Mouse (Mus musculus) small intestine, adult 2 months (tissue): ENCODE measurements at regions not wholly inside any gene's neighbourhood (a gene's known extent, or its start where the extent isn't known, plus 50 kb on each side); places are given as distances from the start of the nearest gene placed in this dataset.

Experiments used
- H3K27ac ChIP-seq: fragments of 200-500 bp; 2 replicates; pipeline ENCODE4 v1.5.1; 2012; ENCODE audit warnings: low read depth, low read length, control low read depth, inconsistent platforms; ENCODE audit not compliant: insufficient read depth
- H3K27me3 ChIP-seq: fragments of 200-500 bp; 2 replicates; pipeline ENCODE4 v1.6.1; 2012; ENCODE audit warnings: mild to moderate bottlenecking, moderate library complexity, low read length, inconsistent platforms; ENCODE audit not compliant: control insufficient read depth, insufficient read depth
- H3K36me3 ChIP-seq: fragments of 200-500 bp; 2 replicates; pipeline ENCODE4 v1.6.1; 2012; ENCODE audit warnings: mild to moderate bottlenecking, low read length, control low read depth, inconsistent platforms; ENCODE audit not compliant: control insufficient read depth, insufficient read depth
- H3K4me1 ChIP-seq: fragments of 200-500 bp; 2 replicates; pipeline ENCODE4 v1.6.1; 2012; ENCODE audit warnings: low read length, inconsistent platforms, mixed read lengths; ENCODE audit not compliant: control insufficient read depth, insufficient read depth, insufficient read length
- H3K4me3 ChIP-seq: fragments of 200-500 bp; 2 replicates; pipeline ENCODE4 v1.5.1; 2012; ENCODE audit warnings: low read depth, mild to moderate bottlenecking, control low read depth, inconsistent platforms, low read length, moderate library complexity
- CTCF ChIP-seq: fragments of 200-500 bp; IDR thresholded peaks from 2 replicates; pipeline ENCODE4 v1.5.1; 2012; ENCODE audit warnings: low read depth, mild to moderate bottlenecking, control low read depth, inconsistent platforms, low read length, moderate library complexity, mixed read lengths; ENCODE audit not compliant: insufficient replicate concordance, insufficient read length; ENCODE audit errors: extremely low read depth
- POLR2A ChIP-seq: fragments of 200-500 bp; IDR thresholded peaks from 2 replicates; pipeline ENCODE4 v1.6.1; 2012; ENCODE audit warnings: low read depth, mild to moderate bottlenecking, control low read depth, inconsistent platforms, low read length, moderate library complexity
- WGBS: fragments of 180-500 bp; shearing (Covaris S2); methylation state at CpG from one replicate; pipeline ENCODE4 v1.1.7; 2018; 5-methylcytosine and 5-hydroxymethylcytosine counted together

DNA sequence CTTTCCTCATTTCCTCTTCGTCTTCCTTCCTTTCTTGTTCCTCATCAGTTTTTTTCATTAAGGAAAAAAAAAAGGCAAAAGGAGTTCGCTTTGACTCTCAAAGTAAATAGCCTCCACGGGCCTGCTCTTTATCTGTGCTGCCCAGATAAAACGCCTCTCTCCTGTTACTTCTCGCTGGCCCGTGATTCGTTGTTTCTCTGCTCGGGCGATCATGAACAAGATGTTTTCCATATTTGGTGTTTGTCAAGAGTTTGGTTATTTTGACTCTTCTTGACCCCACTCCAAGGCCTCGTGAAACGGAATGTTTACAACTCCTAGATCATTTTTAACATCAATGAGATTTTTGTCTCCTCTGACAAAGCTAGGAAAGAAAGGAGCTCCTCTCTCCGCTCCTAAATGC, 288.4 kb upstream of the Atp5g3 start:
- no peaks in the 10 kb centered on the region for H3K4me1 ChIP-seq
- no peak overlapping the region for H3K27ac ChIP-seq
- WGBS, result 22% methylated on average over 12 of the region's 12 CpGs
- no peaks in the 10 kb centered on the region for H3K36me3 ChIP-seq
- H3K4me3 ChIP-seq, result no peak overlapping the region
- no peaks in the 10 kb centered on the region for H3K27me3 ChIP-seq
- TF ChIP-seq POLR2A (no peak), CTCF (no peak)

DNA sequence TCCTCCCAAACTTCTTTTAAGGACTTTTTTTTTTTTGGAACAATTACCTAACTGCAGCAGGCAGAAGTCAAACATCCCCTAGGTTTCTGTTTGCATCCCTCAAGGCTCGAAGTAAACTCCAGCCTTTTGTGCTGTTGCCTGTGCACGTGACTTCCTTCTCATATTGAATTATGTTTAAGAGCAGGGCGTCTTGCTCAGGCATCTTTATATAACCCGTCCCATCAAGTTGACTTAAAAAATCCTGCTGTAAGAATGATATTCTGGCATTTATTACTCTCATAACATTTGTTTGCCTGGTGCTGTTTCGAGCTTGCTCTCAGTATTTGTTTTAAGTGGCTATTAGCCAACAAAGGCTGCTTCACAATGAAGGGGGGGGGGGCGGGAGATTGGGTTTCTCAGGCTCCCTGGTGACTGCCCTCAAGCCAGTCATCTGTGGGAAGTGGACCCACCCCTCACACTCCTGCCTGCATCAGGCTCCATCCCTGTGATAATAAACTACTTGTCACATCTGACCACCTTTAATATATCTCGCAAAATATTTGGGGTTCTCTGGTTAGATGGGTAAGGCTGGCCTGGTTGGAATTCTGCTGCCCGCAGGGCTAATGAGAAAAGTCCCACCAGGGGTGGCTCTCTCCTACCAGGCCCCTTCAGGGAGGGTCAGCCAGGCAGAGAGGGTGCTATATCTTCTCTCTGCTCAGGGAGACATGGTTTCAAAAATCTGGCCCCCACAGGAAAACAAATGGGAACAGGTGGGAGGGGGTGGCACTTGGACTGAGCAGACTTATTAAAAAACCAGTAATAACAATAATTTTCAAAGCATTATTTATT, 277.1 kb upstream of the Atp5g3 start:
- WGBS, result 28% methylated on average over 8 of the region's 8 CpGs
- no peaks in the 10 kb centered on the region for H3K4me1 ChIP-seq
- H3K27me3 ChIP-seq, result no peaks in the 10 kb centered on the region
- no peaks in the 10 kb centered on the region for H3K36me3 ChIP-seq
- H3K27ac ChIP-seq, result no peak overlapping the region
- no peak overlapping the region for H3K4me3 ChIP-seq
- no peak for TF ChIP-seq POLR2A
- TF ChIP-seq CTCF, result no peak

DNA sequence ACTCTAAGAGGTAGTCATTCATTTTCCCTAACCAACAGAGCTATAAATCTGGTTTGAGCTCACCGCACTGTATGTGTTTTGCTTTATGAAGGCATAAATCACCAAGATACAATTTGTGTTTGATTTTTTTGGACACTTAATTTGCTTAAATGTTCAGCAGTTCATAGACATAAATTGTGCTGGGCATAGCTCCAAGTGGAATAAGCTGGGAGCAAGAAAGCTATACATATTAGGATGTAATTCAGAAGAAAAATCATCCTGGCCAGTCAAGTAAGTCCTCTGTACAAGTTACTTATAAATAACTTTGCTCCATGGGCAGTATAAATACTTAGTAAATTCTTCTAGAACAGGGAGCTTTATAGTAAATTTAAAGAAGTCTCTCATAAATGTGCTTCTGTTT, 267.0 kb upstream of the Atp5g3 start:
- Histone ChIP-seq H3K36me3 (no peaks in the 10 kb centered on the region), H3K4me3 (no peak overlapping the region), H3K27ac (no peak overlapping the region), H3K27me3 (no peaks in the 10 kb centered on the region), H3K4me1 (no peaks in the 10 kb centered on the region)
- 83% methylated on average over 1 of the region's 1 CpGs for WGBS
- no peak for TF ChIP-seq CTCF
- TF ChIP-seq POLR2A, result no peak

DNA sequence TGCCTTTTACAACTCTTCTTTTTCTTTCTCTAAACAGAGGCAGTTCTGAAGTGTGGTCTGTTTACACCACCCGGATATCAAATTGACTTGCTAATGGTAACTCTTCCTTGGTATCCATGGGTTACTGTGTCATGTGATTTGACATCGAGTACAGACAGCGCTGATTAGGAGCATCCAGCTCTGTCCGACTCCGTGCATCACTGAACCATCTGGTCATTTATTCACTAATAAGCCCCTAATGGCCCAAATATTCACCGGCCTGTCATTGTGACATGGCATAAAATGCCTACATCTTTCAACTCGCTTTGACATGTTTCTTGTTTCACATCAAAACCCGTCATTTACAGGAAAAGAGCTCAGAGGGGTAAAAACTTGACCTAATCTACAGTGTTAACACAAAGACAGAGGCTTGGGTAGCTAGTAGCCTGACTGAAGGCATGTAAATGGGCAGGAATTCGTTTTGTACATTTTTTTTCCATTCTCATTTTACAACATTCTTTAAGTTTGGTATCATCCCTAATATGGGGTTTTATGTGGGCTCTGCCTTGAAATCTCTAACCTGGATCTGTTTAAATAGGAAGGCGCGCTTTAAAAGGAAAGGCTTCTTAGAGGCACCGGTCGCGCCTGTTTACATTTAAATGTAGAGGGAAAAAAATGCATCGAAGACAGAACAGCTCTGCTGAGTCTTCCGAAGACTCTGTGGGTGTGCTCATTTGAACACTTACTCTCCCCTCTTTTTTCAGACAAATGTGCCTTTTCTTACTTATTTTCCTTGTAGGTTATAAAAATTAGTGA, 257.8 kb upstream of the Atp5g3 start:
- 66% methylated on average over 16 of the region's 16 CpGs for WGBS
- no peak for TF ChIP-seq POLR2A
- TF ChIP-seq CTCF, result no peak
- no peaks in the 10 kb centered on the region for H3K27me3 ChIP-seq
- H3K4me3 ChIP-seq, result no peak overlapping the region
- H3K36me3 ChIP-seq, result no peaks in the 10 kb centered on the region
- no peaks in the 10 kb centered on the region for H3K4me1 ChIP-seq
- H3K27ac ChIP-seq, result no peak overlapping the region

DNA sequence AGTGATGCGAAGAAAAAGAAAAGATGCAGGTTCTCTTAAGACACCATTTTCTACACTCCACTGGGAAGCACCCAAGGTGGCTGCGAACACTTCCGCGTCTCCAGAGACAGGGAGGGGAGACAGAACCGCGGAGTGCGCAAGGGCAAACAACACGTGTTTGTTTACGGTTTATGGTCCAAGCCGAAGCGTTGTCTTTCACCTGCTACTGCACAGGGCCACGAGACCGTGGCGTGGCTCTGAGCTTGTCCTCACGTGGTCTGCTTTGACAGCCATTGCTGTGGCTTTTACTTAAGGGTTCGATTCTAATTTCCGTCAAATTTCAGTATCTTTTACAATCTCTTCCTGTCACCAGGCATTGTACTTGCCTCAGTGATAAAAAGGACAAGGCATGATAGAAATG, 257.2 kb upstream of the Atp5g3 start:
- no peaks in the 10 kb centered on the region for H3K36me3 ChIP-seq
- H3K4me3 ChIP-seq, result no peak overlapping the region
- H3K4me1 ChIP-seq, result no peaks in the 10 kb centered on the region
- no peak overlapping the region for H3K27ac ChIP-seq
- TF ChIP-seq CTCF (no peak), POLR2A (no peak)
- H3K27me3 ChIP-seq, result no peaks in the 10 kb centered on the region
- 89% methylated on average over 17 of the region's 17 CpGs for WGBS

DNA sequence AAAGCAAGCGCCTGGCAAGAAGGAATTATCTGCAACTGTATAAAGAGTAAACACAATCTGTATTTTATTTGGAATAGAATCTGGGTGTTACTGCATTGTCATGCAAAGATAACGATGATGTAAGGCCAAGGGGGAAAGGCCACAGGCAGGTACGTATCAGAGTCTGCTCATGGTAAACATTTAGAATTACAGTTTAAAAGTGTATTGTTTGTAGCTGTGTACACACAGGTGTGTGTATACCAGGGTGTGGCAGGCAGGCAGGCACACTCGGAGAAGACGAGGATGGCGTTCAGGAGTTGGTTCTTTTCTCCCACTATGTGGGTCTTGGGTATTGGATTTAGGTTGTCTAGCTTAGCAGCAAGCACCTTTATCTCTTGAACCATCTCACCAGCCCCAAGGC, 242.9 kb upstream of the Atp5g3 start:
- Histone ChIP-seq H3K27me3 (no peaks in the 10 kb centered on the region), H3K27ac (no peak overlapping the region), H3K4me3 (no peak overlapping the region), H3K4me1 (0 out of 2 replicates have a peak, but pooled peaks cover 2% of the 10 kb centered on the region), H3K36me3 (no peaks in the 10 kb centered on the region)
- TF ChIP-seq POLR2A, result no peak
- TF ChIP-seq CTCF, result no peak
- WGBS, result 28% methylated on average over 6 of the region's 6 CpGs

DNA sequence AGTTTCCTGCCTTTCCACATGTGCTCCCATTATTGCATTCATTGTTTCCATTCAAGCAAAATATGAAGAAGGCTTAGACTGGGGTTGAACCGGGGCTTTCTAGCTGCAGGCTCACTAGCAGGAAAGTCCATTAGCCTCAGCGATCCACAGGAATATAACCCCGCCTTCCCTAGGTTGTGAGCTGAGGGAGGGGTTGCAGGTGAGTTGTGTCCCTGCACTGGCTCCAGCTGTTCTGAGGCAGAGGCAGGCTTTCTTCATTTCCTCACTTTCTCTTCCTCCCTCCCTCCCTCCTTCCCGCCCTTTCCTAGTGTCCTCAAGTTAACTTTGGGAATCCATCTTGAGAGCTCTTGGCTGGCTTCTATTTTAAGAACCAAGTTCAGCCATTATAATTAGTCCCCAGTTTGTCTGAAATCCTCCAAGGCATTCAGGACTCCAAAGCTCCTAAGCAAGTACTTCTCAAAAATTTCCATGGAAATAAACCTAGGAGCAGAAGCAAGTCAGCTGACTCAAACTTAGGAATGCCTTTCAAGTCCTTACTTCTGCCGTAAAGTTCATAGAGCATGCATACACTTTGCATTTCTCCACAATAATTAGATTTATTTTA, 242.2 kb upstream of the Atp5g3 start:
- H3K4me3 ChIP-seq, result no peak overlapping the region
- 37% methylated on average over 5 of the region's 5 CpGs for WGBS

More for the DNA sequence above, 242.2 kb upstream of the Atp5g3 start:
- no peak overlapping the region for H3K27ac ChIP-seq
- TF ChIP-seq CTCF (no peak), POLR2A (no peak)
- H3K4me1 ChIP-seq, result 0 out of 2 replicates have a peak, but pooled peaks cover 2% of the 10 kb centered on the region
- H3K27me3 ChIP-seq, result no peaks in the 10 kb centered on the region
- no peaks in the 10 kb centered on the region for H3K36me3 ChIP-seq
